Mouse (Mus musculus): Measurements from ENCODE around the gene Fcer1g.

Fcer1g gene

DNA sequence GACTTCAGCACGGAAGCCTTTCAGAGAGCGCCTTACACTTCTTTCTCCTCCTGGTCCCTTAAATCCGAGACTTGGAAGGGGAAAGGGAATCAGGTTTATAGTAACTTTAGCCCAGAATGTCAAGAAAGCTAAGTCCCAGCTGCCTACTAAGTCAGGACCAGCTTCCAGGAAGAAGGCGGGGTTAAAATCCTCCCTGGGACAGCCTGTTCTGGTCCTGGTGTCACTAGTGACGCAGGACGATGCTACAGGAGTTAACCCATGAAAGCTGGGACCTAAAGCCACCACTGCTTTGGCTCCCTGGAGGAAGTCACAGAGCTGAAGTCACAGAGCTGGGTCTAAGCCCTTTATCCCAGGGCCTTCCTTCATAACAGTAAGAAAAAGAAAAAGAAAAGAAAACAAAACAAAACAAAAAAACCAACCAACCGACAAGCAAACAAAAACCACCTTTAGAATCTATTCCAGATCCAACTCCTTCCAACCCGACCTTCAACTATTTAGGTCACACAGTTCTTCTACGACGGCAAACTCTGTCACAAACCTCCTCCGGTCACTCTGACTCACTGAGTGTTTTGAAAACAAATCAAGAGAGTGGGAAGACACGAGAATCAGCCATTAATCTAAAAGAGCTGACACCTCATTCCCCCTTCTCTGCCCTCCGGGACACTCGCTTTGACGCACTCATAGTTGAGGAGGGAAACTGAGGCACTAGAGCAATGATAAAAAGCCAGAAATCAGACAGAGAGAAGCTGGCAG is 6.0 kb upstream of the Fcer1g start:
- DNase-seq = no peak

DNA sequence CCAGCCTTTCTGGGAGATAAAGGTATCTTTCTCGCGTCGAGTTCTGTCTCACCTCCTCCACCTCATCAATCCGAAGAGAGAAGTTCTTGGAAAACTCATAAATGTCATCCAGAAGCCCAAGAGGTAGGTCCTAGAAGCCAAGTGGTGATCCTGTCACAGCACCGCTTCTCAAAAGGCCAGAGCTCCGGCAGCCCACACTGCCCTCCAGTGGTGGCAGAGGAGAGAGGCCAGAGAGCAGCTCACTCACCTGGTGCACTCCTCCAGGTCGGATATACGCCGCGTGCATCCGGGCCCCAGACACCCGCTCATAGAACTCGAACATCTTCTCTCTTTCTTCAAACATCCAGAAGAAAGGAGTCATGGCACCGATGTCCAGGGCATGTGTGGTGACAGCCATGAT is 4.3 kb upstream of the Fcer1g start:
- DNase-seq = no peak

DNA sequence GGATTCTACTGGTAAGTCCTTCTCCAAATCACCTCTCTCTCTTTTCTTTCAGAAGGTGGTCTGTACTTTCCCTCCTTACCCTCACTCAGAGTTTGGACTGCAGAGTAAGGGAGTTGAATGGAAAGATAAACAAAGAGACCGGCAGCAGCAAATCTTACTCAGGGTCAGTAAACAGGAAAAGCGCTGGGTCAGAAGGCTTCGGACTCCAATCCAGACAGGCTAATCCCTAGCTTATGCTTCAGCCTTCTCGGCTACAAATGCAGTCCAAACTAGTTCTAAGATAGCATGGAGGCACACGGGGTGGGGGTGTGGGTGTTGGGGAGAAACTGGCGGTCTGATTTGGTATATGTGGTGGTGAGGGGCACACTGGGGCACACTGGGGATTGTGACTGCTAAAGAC is 3.3 kb upstream of the Fcer1g start:
- no peak for DNase-seq

DNA sequence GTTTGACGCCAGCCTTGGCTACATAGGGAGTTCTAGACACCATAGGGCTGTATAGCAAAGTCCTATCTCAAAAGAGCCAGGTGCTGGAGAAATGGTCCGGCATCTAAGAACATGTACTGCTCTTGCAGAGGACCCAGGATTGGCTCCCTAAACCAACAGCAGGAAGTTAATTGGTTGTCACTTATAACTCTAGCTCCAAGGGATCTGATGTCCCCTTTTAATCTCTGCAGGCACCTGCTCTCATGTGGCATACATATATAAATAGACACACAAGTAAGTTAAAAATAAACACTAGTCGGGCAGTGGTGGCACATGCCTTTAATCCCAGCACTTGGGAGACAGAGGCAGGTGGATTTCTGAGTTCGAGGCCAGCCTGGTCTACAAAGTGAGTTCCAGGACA is 1.6 kb upstream of the Fcer1g start:
- DNase-seq = no peak

DNA sequence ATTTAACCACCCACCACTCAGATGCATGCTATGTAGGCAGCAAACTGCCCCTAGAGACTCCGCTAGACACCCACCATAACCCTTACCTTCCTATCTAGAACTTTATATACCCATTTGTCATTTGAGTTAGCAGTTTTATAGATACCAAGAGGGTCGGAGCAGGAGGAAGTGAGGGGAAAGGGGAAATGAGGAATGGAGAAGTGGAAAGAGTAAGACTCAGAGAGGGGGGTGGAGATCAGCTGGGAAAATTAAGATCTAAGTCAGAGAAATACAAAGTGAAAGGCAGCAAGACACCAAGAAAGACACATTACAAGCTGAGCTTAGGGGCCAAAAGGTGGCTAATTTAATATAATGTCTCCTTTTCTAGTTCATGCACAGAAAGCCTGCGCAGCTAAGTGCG is 373 bp upstream of the Fcer1g start:
- no peak for DNase-seq

DNA sequence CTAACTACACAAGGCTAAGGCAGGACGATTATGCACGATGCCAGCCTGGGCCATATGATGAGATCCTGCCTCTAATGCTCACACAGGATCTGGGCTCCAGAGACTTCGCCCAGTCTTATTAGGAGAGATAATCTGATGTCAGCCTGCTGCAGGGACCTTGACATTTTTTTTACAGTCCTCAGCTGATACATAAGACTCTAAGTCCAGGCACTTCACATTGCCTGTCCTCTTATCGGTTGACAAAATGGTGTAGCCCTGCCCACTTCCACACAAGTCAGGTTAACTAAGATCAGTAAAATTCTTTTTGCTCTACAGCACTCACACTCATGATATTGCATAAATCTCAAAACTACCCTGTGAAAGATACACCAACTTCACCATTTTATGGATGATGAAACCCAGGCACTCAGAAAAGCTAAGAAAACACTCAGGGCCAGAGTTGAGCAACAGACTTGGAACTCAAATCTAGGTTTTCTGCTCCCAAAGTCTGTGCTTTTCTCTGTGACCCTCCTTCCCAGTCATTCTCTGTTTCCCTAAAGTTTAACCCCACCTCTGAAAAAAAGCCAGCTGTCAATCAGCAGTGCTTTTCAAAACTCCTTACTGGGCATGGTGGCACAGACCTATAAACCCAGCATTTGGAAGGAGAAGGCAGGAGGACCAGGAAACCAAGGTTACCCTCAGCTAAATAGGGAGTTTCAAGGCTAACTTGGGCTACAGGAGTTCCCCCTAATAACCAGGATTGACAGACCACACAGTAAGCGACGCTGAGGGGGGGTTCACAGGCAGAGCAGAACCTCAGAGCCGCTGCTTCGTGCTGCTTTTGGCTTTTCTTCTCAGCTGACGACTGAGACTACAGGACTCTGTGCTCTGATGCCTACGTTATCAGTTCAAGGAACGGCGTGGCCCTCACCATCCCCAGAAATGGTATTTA is 1.1 kb downstream of the Fcer1g start:
- no peak for DNase-seq

DNA sequence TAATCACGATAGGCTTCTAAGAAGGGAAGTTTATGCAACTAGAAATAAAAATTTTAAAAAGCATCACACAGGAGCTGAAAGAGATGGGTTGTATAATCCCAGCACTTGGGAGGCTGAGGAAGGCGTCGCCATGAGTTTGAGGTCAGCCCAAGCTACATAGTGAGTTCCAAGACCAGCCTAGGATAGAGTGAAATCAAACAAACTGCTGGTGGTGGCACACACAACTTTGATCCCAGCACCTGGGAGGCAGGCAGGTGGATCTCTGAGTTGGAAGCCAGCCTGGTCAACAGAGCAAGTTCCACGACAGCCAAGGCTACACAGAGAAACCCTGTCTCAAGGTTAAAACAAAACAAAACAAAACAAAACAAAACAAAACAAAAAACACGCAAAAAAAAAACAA is 1.8 kb downstream of the Fcer1g start:
- DNase-seq = no peak

DNA sequence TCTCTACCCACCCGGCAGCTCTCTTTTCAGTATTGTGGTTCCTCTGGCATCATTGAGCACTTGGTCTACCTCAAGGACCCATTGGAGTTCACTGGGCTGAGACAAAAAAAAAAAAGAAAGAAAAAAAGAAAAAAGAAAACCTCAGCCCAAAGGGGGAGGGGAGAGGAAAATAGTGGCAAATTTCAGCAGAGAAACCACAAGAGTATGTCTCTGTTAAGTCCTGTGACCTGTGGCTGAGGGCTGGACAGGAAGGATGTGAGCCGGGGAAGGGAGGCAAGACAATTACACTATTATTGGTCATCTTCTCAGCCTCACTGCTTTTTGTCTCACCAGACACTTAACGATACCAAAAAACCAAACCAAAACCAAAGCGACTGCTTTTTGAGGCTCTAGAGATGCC is 2.3 kb downstream of the Fcer1g start:
- DNase-seq = no peak

DNA sequence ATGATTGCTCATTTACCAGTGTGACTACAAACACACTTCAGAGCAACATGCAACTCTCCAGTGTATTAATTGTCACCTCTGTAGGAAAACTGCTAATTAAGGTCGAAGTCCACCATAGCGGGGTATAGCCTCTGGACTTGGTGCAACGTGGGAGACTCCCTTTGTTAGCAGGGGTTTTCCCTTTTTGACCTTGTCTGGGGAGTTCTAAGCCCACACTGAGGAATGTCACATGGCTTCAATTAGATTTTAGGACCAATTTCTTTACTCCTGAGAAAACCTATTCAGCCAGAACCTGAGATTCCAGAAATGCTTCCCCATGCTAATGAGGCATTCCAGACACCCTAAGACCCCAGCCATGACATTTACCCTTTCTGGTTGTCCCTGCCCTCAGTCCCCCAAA is 4.0 kb downstream of the Fcer1g start:
- no peak for DNase-seq

DNA sequence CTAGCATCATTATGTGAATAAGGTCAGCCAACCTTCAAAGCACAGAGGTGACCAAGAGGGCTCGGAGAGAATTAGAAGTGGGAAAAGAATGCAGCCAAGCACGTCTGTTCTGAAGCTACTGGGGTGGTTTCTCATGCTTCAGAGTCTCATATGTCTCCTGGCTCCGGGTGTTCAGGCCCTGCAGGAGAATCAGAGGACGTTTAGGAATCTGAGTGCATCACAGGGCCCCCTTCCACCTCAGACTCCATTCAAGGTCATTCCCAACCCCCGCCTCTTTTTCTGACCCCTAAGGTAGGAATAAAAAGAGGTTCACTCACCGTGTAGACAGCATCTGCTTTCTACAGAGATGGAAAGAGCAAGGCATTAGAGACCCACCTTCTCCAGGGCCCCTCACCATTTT is 4.4 kb downstream of the Fcer1g start:
- DNase-seq = no peak

DNA sequence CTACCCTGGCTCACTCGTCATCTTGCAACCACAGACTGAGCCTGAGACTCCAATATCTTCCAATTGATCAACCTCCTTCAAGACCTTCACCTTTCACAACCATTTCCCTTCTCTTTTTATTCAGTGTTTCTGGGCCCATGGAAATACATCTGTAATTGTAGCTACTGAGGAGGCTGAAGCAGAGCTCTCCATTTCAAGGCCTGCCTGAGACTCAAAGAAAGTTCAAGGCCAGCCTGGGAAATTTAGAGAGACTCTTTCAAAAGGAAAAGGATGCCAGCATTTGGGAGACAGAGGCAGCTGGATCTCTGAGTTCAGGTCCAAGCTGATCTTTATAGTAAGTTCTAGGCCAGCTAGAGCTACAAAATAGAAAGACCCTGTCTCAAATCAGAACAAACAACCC is 6.3 kb downstream of the Fcer1g start:
- DNase-seq = no peak

DNA sequence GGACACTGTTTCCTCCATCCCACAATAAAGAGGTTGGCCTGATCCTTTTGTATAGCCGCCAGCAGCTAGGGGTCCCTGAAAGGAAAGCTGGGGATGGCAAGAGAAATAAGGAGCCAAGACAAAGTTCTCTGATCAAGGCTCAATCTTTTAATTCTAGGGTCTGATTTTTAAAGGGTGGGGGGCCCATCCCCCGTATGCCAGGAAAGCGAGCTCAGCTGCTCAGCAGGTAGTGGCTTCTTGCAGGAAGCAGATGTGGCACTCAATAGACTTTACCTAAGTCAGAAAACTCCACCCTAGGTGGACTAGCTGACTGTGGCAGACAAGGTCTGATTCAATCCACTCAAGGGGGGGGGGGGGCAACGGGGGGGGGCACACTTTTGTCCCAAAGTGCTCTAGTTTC is 7.4 kb downstream of the Fcer1g start:
- no peak for DNase-seq

DNA sequence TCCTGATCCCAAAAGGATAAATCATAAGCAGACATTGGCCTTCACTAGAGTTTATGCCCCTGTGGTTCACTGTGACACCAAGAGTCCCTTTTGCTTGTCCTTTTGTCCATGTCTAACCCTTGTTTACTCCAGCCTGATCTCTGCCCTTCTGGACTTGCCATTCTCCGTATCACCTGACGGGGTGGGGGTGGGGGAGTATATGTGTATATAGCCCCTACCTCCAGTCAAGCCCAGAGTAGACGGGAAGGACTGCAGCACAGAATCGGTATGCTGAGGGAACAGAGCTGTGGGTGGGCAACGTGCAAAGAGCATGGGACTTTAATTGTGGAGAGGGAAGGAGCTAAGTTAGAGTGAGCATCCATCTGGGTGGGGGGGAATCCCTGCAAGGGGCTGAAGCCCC is 9.3 kb downstream of the Fcer1g start, which contains the start of gene Apoa2:
Gene Apoa2, plus strand, starts transcription at position 198 of the 400 bp plus-strand sequence.
- no peak for DNase-seq

DNA sequence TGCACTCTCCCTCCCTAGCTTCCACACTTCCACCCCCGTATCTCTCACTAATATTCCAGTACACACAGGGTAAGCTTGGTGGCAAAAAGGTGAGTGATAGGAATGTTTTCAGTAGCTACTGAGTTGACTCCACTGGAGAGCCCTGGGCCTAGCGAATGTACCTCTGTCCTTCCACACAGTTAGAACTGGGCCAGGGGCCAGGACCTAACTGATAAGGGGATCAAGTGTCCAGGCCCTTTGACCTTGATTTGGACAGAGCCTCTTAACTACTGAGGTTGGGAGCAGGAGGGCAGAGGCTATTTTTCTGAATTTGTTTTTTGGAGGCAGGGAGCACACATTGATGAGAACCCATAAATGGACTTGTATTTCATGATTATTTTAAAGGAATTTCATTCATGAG is 10.4 kb downstream of the Fcer1g start:
- peak; percentile 40 for DNase-seq

DNA sequence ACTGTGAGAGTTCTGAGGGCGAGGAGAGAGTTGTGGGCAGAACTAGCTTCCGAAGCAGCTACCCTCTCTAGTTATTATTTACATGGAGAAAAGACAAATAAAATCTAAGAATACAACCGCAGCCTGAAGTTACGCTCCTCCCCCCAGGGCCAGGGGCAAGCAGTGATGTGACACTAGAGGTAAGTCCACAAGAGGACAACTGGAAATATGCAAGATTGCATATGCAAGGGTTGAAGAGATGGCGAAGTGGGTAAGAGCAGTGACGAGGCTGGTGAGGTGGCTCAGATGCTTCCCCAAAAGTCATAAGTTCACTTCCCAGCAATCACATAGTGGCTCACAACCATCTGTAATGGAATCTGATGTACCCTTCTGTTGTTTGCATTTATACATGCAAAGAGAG is 11.0 kb downstream of the Fcer1g start:
- no peak for DNase-seq

DNA sequence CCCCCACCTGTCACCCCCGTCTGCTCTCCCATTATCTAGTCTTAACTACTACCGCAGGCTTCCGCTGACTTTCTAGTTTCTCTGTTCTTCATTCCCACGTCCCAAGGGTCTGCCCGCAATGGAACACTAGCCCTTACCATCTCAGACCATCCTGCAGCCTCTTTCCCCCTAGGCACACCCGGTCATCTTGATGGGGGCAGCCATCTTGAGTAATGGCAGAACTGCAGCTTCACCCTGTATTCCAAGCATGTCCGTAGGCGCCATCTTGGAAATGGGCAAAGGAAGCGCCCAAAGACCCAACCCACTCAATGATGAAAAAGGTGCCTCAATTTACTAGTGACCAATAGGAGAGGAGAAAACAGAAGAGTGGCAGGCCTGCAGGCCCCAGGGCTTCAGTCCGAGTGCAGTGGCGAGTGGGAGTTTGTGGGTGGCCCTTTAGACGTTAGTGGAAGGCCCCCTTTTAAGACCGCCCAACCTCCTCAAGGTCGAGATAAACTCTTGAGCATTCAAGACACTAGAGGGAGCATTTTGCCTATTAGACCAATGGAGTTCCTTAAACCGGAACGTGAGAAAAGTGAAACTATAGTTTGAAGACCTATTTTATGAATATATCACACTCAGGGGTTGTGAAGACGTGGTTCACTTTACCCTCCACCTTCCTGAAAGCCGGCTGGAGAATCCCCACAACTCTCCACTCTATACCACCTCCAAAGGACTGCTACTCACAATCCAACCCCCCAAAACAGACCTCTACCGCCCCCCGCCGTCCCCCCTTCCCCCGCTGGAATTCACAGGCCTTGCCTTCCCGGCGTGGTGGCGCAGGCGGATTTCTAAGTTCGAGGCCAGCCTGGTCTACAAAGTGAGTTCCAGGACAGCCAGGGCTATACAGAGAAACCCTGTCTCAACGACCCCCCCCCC is 11.7 kb downstream of the Fcer1g start, which contains the start of gene Tomm40l:
Gene Tomm40l, minus strand, starts transcription at position 277 of the 918 bp plus-strand sequence.
- peak; percentile 99 for DNase-seq

DNA sequence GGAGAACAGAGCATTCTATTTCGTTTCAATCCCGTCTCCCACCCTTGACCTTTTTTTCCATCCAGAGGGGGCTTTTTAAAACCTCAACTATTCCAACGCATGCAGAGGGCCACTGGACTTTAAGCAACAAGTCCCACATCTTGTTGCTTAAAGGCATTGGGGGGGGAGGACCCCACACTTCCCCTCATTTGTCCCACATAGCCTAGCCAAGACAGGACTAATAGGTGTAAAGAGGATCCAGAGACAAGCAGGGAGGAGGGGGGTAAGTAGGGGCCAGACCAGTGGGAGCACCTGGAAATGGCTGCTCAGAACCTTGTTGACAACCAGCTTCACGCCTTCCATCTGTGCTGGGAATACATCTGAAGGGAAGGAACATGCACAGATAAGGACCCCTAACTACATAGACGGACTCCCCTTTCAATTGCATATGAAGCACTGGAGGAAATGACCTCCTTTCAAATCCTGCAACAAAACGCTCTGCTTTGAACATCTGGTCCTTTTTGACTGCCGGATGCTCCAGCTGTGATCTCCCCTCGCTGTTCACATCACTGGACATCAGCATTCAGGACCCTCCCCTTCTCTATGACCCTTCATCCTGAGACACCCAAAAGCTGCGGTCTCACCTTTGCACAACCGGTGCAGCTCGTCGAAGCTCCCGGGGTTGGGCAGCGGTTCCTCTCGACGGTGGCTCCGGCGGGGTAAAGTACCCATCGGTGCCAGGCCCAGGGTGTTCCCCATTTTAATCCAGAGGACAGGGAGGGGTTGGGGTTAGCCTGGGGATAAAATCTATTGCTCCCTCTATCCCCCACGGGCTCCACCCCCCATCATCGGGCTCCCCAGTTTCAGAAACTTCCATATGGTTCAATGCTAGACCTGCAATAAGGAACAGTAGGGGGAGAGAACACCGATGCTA is 12.6 kb downstream of the Fcer1g start:
- DNase-seq = peak; percentile 78

DNA sequence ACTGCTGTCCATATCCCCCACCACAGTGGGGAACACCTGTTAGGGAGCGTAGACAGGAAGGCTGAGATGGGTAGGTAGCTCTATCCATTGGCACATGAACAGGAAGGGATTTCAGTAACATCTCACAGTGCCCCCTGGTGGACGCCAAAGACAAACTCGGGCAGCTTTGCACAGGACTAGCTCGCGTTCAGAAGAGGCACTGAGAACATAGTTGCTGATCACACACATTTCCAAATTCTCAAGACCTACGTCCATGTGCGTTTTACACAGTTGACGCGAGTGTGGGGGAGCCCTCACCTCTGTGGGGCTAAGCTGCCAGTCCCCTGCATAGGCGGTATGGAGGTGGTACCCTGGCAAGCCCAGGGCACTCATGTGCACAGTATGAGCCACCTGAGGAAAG is 13.3 kb downstream of the Fcer1g start:
- peak; percentile 85 for DNase-seq

DNA sequence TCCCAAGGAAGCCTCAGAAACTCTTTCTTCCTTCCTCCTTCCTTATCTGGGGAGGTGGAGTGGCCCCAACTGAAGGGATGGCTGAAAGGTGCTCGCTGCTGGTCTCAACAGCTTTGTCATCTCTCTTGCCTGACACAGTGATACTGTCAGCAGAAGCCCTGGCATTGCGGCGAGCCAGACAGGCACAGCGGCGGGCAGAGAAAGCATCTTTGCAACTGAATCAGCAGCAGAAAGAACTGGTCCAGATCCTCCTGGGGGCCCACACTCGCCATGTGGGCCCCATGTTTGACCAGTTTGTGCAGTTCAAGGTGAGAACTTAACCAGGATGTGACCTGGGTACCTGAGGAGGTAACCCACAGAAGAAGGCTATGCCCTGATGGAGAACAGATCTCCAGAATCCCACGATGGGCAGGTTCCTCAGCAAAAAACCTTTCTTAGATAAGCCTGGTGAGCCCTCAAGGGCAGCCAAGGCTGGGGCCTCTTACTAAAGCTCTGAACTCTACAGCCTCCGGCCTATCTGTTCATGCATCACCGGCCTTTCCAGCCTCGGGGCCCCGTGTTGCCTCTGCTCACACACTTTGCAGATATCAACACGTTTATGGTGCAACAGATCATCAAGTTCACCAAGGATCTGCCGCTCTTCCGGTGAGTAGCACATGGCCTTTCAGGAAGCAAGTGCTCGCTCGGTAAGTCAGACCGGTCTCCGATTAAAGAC is 17.8 kb downstream of the Fcer1g start:
- no peak for DNase-seq

DNA sequence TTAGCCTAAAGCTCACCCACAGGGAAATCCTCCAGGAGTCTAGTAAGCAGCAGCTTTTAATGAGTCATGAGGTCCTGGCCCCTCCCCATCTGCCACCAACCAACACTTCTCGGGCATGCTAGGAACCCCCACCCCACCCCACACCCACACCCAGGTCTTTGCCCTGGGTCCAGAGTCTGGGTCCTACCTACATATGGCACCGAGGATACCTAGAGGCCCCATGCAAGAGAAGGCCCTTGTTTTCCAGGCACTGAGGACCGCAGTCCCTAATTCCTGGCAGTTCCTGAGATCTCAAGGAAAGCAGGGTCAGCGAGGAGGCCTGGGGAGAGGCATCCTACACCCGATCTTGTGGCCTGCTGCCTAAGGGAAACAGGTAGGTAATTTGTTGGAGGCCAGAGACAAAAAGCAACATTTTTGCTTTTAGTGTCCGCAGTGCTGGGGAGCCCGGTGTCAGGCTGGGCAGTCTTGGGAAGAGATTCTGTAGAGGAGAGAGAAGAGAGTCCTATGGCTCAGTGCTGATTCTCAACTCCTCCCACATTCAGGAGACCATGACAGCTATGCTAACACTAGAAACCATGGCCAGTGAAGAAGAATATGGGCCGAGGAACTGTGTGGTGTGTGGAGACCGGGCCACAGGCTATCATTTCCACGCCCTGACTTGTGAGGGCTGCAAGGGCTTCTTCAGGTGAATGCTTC is 20.2 kb downstream of the Fcer1g start, which contains the start of gene Nr1i3:
Gene Nr1i3, plus strand, starts transcription at position 170 of the 696 bp plus-strand sequence.
- DNase-seq = no peak
